Mouse (Mus musculus): ENCODE measurements around the gene Acot7. TPM values are rescaled to one million over a fixed set of nuclear protein-coding genes. Genes with fewer than 3 reads are reported as not detected.
A peak's percentile ranks its signal among the peaks of the same experiment; 100 is the strongest.

Gene Acot7
- polyA plus RNA-seq, 1 experiment from 2014 or later = 12.0 TPM

DNA sequence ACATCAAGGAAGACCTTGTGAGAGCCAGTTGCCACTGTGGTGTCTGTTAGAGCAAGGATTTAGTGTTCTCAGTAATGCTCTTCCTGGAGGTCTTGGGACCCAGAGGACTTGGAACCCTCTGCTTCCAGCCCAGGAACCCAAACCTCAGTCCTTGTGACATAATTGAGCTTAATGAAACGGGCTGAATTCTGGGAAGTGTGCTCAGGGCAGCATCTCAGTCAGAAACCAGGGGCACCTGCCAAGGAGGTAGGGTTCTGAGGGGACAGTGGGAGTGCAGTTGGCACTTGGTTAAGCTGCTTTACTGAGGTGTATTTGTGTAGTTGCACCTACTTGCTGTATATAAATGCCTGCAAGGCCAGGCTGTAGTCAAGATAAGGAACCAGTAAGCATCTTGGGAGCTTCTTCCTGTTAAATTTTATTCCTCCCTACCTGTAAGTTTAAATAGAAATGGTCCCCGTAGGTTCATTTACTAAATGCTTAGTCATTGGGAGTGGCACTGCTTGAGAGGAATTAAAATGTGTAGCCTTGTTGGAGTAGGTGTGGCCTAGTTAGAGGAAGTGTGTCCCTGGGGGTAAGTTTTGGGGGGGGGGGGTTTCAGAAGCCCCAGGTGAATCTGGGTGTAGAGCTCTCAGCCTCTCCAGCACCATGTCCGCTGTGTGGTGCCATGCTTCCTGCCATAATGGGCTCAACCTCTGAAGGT lies 16.7 kb downstream of the Acot7 start:
- WGBS (ENCODE audit: insufficient replicate concordance) = 68% methylated on average over 3 of the region's 3 CpGs
- no peak for ATAC-seq
- no peak overlapping the region for H3K4me2 ChIP-seq (ENCODE audit: low read depth, low read length)

DNA sequence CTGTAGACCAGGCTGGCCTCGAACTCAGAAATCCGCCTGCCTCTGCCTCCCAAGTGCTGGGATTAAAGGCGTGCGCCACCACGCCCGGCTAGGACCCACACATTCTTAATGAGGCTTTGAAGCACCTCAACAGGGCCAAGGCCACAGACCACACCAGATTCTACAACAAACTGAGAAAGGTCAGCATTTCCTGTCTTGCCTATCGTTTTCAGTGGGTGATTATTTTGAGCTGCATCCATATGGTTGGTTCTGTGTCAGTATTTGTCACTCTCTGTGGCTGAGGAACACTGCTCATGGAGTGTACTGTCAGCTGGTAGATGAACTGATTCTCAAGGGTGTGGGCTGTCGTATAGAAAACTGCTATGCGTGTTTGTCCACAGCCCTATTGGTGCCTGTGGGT lies 18.3 kb downstream of the Acot7 start:
- Histone ChIP-seq H3K27ac (ENCODE audit: low read depth) (no peak overlapping the region), H3K9ac (replicated peaks) (no peak overlapping the region), H3K9me3 (ENCODE audit: low read length) (no peaks in the 10 kb centered on the region), H3K4me2 (ENCODE audit: low read depth, low read length) (no peak overlapping the region), H3K4me3 (ENCODE audit: low read depth, low read length) (no peak overlapping the region), H3K4me1 (ENCODE audit: insufficient read depth) (peaks cover 12% of the 10 kb centered on the region), H3K36me3 (replicated peaks; ENCODE audit: insufficient read depth, low read length) (no peaks in the 10 kb centered on the region), H3K27me3 (ENCODE audit: insufficient read depth, low read length) (no peaks in the 10 kb centered on the region)
- WGBS (ENCODE audit: insufficient replicate concordance) = 71% methylated on average over 9 of the region's 9 CpGs
- TF ChIP-seq EP300 (IDR thresholded peaks at IDR 0.05; ENCODE audit: low read depth) = no peak
- no peak for TF ChIP-seq CTCF (IDR thresholded peaks at IDR 0.05; ENCODE audit: low read depth)
- ATAC-seq = no peak
- no peak for DNase-seq

More for the DNA sequence above, 16.7 kb downstream of the Acot7 start:
- DNase-seq = no peak
- Histone ChIP-seq H3K4me3 (ENCODE audit: low read depth, low read length) (no peak overlapping the region), H3K27me3 (ENCODE audit: insufficient read depth, low read length) (no peaks in the 10 kb centered on the region), H3K27ac (ENCODE audit: low read depth) (no peak overlapping the region), H3K36me3 (replicated peaks; ENCODE audit: insufficient read depth, low read length) (no peaks in the 10 kb centered on the region), H3K4me1 (ENCODE audit: insufficient read depth) (peaks cover 3% of the 10 kb centered on the region; the same call in 1 of the 2 replicates), H3K9me3 (ENCODE audit: low read length) (no peaks in the 10 kb centered on the region), H3K9ac (replicated peaks) (no peak overlapping the region)
- TF ChIP-seq CTCF (IDR thresholded peaks at IDR 0.05; ENCODE audit: low read depth) = no peak
- no peak for TF ChIP-seq EP300 (IDR thresholded peaks at IDR 0.05; ENCODE audit: low read depth)

DNA sequence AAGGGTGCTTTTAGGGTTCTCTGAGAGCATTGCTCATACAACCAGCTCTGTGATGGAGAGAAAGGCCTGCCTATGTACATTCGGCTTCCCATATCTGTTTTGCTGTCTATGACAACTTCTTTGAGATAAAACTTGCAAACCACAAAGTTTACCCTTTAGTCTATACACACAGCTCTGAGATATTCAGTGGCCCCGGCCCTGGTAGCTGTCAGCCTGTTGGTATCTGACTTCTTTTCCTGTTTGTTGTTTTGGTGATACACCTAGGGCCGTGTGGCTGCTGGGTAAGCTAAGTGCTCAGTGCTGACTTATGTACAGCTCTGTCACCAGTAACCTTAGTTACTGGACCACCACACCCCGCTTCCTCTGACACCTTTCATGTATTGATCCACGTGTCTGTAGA lies 19.6 kb downstream of the Acot7 start:
- Histone ChIP-seq H3K9ac (replicated peaks) (no peak overlapping the region), H3K4me2 (ENCODE audit: low read depth, low read length) (no peak overlapping the region), H3K4me1 (ENCODE audit: insufficient read depth) (peaks cover 17% of the 10 kb centered on the region), H3K4me3 (ENCODE audit: low read depth, low read length) (no peak overlapping the region), H3K9me3 (ENCODE audit: low read length) (no peaks in the 10 kb centered on the region), H3K27ac (ENCODE audit: low read depth) (no peak overlapping the region), H3K27me3 (ENCODE audit: insufficient read depth, low read length) (no peaks in the 10 kb centered on the region), H3K36me3 (replicated peaks; ENCODE audit: insufficient read depth, low read length) (no peaks in the 10 kb centered on the region)
- ATAC-seq (no peak), DNase-seq (no peak)
- 32% methylated on average over 5 of the region's 5 CpGs for WGBS (ENCODE audit: insufficient replicate concordance)
- TF ChIP-seq CTCF (IDR thresholded peaks at IDR 0.05; ENCODE audit: low read depth) (no peak), EP300 (IDR thresholded peaks at IDR 0.05; ENCODE audit: low read depth) (no peak)

DNA sequence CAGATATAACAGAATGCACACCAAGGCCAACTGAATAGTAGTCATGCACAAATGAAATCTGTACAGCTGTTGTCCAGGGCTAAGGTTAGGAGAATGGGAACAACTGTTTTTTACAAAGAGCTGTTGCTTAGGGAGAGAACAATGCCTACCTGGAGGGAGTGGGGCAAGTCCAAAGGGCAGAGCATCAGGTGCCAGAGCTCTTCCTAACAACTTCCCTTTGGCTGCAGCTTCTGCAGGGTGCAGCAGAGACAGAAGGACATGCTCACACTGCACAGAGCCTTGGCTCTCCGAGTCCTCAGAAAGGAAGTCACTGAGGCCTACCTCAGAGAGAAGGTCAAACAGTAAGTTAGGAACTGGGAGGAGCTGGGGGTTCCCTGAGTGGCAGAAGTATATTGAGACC lies 21.7 kb downstream of the Acot7 start:
- no peaks in the 10 kb centered on the region for H3K27me3 ChIP-seq (ENCODE audit: insufficient read depth, low read length)
- H3K9ac ChIP-seq (replicated peaks) = no peak overlapping the region
- no peak overlapping the region for H3K27ac ChIP-seq (ENCODE audit: low read depth)
- no peak overlapping the region for H3K4me3 ChIP-seq (ENCODE audit: low read depth, low read length)
- 20% methylated on average over 1 of the region's 1 CpGs for WGBS (ENCODE audit: insufficient replicate concordance)
- H3K4me2 ChIP-seq (ENCODE audit: low read depth, low read length) = no peak overlapping the region
- H3K9me3 ChIP-seq (ENCODE audit: low read length) = no peaks in the 10 kb centered on the region
- H3K4me1 ChIP-seq (ENCODE audit: insufficient read depth) = peaks cover 22% of the 10 kb centered on the region
- TF ChIP-seq CTCF (IDR thresholded peaks at IDR 0.05; ENCODE audit: low read depth) (no peak), EP300 (IDR thresholded peaks at IDR 0.05; ENCODE audit: low read depth) (no peak)
- ATAC-seq = no peak
- H3K36me3 ChIP-seq (replicated peaks; ENCODE audit: insufficient read depth, low read length) = no peaks in the 10 kb centered on the region
- no peak for DNase-seq

DNA sequence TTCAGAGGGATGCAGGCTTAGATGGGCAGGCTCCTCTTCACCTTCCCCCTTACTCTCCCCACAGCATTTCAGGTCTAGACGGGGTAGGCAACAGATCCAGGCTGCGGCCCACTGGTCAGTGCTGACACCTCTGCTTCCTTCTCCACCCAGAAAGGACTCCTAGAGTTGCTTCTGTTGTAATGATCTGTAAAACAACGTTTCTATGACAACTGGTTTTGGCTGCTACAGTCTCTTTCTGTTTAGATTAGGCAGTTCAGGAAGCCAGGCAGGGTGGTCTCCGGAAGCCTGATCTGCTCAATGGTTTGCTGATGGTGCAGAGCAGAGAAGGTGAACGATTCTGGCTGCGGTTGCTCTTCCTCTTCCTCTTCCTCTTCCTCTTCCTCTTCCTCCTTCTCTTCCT lies 23.6 kb downstream of the Acot7 start:
- Histone ChIP-seq H3K9ac (replicated peaks) (no peak overlapping the region), H3K9me3 (ENCODE audit: low read length) (no peaks in the 10 kb centered on the region), H3K27me3 (ENCODE audit: insufficient read depth, low read length) (no peaks in the 10 kb centered on the region), H3K4me3 (ENCODE audit: low read depth, low read length) (no peak overlapping the region), H3K36me3 (replicated peaks; ENCODE audit: insufficient read depth, low read length) (no peaks in the 10 kb centered on the region), H3K27ac (ENCODE audit: low read depth) (no peak overlapping the region), H3K4me2 (ENCODE audit: low read depth, low read length) (no peak overlapping the region), H3K4me1 (ENCODE audit: insufficient read depth) (peaks cover 25% of the 10 kb centered on the region)
- WGBS (ENCODE audit: insufficient replicate concordance) = 18% methylated on average over 6 of the region's 6 CpGs
- no peak for TF ChIP-seq EP300 (IDR thresholded peaks at IDR 0.05; ENCODE audit: low read depth)
- no peak for TF ChIP-seq CTCF (IDR thresholded peaks at IDR 0.05; ENCODE audit: low read depth)
- DNase-seq (no peak), ATAC-seq (0 out of 2 replicates have a peak, but pooled peaks have one; percentile 19)

DNA sequence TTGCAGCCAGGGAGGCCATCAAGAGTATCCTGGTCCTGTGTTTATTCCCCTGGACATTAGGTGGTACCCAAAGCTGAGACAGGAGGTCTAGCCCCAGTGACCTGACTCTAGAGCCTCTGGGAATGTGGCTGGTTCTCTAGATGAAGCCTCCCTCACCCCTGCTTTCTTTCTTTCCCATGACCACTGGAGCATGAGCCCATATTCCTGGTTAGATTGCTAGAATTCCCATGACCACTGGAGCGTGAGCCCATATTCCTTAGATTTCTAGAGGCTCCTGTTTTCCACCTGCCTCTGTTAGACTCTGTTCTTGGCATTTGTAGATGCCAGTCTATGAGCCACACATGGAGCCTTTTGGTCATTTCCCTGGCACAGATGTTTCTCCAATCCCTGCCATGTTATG lies 24.5 kb downstream of the Acot7 start:
- DNase-seq = no peak
- no peak overlapping the region for H3K4me2 ChIP-seq (ENCODE audit: low read depth, low read length)
- no peaks in the 10 kb centered on the region for H3K36me3 ChIP-seq (replicated peaks; ENCODE audit: insufficient read depth, low read length)
- no peak for ATAC-seq
- H3K9ac ChIP-seq (replicated peaks) = no peak overlapping the region
- H3K27me3 ChIP-seq (ENCODE audit: insufficient read depth, low read length) = no peaks in the 10 kb centered on the region
- no peak overlapping the region for H3K4me3 ChIP-seq (ENCODE audit: low read depth, low read length)
- TF ChIP-seq EP300 (IDR thresholded peaks at IDR 0.05; ENCODE audit: low read depth) (no peak), CTCF (IDR thresholded peaks at IDR 0.05; ENCODE audit: low read depth) (no peak)
- peaks cover 25% of the 10 kb centered on the region for H3K4me1 ChIP-seq (ENCODE audit: insufficient read depth)
- no peaks in the 10 kb centered on the region for H3K9me3 ChIP-seq (ENCODE audit: low read length)
- 90% methylated on average over 1 of the region's 1 CpGs for WGBS (ENCODE audit: insufficient replicate concordance)
- no peak overlapping the region for H3K27ac ChIP-seq (ENCODE audit: low read depth)
